Mouse (Mus musculus) cerebellum, postnatal 36 days (tissue): ENCODE measurements at regions not wholly inside any gene's neighbourhood (a gene's known extent, or its start where the extent isn't known, plus 50 kb on each side); places are given as distances from the start of the nearest gene placed in this dataset.

Experiments used
- DNase-seq, 2 experiments: peaks; one replicate each; pipeline ENCODE4 v3.0.0; 2021 to 2022; ENCODE audit warnings: mixed read lengths in 2 of 2

DNA sequence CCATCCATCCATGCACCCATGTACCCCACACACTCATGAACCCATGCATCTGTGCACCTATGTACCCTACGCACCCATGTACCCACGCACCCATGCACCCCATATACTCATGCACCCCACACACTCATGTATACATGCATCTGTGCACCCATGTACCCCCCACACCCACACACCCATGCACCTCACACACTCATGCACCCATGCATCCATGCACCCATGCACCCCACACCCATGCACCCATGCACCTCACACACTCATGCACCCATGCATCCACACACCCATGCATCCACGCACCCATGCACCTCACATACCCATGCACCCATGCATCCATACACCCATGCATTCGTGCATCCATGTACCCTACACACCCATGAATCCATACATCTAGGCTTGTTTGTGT is 63.6 kb downstream of the 4930564D02Rik start:
- no peak for DNase-seq

DNA sequence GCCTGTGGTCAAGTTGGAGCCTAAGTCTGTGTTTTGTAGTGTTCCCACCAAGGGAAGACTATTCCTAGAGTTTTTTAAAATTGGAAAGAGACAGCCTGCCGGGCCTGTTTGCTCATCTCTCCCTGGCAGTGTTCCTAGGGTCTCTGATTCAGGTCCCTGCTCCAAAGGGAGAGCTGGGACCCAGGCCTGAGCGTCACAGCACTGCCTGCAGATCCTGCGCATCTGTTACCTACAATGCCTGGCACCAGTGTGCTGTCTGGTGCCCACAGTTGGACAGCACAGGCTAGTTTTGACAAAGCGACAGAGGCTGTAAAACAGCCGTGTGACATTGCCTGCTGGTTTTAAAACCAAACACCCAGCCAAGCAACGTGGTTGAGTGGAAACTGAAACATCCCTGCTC is 64.4 kb downstream of the 4930564D02Rik start:
- DNase-seq, result no peak

DNA sequence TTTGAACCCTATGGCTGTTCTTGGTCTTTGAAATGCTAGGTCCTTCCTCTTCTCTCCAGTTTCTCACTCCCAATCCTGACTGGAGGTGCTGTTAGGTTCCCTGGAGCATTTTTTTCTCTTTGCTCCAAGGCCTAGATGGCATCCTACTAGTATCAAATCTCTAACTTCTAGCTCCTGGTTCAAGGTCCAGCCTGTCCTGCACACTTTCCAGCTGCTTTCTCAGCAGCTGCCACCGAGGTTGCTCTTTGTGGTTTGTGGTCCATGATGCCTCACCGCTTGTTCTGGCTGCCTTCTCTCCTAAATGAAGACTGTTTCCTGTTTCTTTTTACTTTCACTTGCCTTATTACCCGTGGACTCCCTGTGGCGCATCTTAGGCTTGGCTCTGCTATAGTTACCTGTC is 66.4 kb downstream of the 4930564D02Rik start:
- DNase-seq, result no peak

DNA sequence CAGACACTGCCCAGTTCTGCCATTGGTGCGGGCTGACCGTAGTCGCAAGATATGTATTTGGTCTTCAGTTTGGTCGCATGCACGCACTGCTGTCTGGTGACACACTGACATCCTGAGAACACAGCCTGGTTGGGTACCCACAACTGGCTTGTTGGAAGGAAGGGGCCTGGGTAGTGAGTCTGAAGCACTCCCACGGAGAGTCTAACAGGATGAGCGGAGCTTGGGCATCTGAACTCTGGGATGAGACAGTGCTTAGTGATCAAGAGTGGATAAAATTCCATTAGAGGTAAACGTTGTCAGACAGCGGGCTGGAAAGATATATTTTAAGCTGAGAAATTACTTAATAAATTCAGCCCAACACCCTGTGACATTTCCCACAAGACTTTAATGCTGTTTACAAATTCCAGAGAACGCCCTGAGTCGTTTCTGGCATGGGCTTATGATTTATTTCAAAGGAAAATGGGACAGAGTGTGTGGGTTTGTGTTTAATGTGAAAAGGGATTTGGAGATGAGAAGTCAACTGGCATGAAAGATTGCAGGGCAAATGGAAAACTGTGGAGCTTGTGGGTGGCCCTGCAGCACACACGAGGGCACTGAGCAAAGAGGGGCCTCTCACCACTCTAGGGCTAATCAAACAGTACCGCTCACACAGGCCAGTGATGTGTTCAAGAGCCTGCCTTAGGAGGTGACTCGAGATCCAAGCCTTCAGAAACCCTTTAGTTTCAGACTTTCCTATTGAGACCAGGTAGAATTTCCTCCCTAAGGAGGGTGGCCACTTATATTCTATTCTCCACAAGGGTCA is 74.7 kb downstream of the 4930564D02Rik start:
- DNase-seq, result no peak

DNA sequence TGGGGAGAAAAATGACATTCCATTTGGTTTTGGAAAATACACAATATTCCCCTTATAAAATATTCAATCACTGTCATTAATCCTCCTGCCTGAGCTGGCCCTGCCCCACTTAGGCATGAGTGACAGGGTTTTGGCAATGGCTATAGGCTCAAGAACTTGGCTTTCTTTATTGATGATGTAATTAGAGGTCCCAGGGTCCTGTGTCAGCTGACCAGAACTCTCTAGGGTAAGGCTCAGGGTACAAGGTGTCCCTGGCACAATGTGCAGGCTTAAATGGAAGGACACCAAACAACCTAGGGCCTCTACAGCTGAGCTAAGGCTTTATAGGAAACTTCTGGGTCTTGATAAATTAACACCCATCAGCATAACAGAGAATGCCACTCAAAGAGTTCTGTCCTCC is 76.0 kb downstream of the 4930564D02Rik start:
- no peak for DNase-seq

DNA sequence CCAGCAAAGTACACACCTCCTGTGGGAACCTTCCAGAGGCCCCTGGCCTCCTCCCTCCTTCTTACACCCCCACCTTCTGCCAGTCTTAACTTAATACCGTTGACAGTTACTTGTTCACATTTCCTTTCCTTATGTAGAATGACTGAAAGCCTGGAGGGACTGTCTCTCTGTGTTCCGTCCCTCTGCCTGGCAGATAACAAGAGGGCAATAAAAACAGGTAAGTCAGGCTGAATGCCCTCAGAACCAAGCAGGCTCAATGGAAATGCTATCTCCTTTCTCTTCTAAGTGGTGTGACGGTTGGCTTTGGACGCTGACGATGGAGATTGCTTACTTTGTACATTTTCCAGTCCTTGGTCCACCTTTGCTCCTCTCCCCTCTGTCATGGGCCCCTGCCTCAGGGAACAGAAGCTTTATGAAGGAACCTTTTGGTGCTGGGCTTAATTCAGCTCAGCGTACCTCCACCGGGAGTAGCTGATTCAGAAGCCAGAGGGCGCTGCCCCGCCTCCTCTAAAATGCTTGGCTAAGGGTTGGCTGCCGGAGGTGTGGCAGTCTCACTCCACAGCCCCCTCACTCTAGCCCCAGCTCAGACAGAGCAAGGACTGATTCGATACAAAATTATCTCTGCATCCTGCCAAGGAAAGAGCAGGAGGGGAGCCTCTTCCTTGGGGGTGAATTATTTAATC is 85.0 kb downstream of the 4930564D02Rik start:
- DNase-seq, result peak; percentile 35 to 40

DNA sequence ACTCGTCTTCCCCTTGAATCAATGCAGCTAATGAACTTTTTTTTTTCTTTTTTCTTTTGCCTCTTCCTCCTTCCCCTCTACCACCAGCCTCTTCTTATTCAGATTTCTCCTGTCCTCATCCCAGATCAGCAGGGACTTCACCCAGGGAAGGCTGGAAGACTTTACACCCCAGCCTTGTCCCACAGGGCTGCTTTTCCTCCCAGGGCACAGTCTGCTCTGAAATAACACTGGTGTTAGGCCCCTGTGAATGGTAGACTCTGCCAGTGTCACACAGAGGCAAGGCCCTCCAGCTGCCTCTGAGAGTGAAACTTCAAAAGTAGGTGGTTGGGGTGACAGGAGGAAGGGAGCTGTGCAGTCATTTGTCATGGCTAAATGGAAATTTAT is 85.5 kb downstream of the 4930564D02Rik start:
- DNase-seq, result no peak

DNA sequence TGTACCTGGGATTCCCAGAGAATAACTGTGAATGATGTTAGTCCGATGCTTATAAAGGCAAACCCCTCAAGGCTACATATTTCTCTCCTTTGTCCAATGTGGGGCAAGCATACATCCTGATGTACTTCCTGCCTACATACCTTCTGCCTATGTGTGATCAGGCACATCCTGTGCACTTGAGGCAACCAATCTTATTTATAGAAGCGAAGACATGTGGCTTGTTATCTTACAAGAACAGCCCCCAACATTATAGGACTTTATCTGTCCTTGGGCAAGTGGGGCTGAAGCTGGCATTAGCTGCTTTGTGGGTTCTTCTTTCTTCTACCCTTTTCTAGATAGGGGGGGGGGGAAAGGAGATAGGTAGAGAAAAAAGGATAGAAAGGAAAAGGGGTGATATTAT is 91.7 kb downstream of the 4930564D02Rik start:
- DNase-seq, result no peak

DNA sequence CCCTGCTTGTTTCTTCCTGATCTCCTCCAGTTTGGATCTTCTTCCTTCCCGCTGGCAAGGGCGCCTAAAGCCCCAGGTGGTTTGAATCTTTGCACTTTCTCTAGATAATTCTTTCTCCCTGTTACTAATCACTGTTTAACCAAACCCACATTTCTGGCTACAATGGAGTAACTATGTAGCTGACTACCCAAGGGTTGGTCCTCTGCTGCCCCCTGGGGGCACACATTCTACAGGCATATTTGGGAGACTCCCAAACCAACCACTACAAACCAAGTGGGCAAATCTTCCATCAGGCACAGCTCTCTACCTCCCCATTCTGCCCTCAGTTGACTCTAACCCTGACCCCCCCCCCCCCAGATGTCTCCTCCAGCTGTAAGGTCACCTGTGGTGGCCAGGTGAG is 98.7 kb downstream of the 4930564D02Rik start:
- peak; percentile 76 to 83 for DNase-seq

DNA sequence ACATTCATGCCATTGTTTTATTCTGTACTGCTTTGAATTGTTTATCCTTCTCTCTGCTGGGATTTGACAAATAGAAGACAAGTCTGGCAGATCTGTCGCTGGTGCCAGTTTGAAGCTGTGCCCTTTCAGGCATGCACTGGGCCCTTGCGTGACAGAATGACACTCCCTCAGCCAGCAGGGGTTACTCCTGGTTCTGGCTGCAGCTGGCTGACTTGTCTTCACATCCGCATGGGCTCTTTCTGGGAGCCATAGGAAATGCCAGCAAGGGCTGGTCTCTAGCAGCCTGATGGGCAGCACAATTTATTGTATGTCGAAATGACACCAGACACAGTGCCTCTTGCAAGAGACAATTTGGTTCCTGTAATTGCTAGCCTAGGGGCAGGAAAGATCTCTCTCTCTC is 102.5 kb downstream of the 4930564D02Rik start:
- DNase-seq, result no peak

DNA sequence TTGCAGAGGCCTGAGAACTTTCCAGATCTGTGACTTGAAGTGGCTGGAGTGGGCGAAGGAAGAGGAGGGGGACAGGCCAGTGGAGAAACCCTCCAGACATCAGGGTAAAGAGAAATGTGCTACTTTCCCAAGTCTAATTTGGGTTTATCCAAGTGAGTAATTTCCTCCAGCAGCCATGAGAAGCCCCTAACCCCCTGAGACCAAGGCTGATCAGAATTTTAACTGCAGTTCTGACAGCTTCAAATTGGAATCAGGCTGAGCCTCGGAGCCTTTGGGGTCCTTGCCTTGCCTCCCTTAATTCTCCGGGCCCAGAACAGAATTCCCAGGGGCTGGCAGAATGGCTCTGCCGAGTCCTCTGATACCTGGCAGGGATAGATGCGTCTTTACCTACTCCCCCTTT is 104.9 kb downstream of the 4930564D02Rik start:
- no peak for DNase-seq

DNA sequence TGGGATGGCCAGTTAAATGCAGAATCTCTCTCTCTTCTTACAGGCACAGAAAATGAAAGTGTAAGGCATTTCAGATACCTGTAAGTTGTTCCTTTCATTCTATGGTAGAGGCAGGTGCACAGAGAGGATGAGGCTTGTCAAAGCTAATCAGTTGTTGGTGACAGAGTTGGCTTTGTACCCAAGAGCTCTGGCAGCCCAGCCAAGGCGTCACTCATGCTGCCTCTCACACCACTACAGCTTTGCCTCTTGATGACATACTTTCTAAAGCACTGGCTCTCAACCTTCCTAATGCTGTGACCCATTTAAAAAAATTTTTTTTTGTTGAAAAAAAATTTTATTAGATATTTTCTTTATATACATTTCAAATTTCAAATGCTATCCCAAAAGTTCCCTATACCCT is 105.4 kb downstream of the 4930564D02Rik start:
- no peak for DNase-seq

DNA sequence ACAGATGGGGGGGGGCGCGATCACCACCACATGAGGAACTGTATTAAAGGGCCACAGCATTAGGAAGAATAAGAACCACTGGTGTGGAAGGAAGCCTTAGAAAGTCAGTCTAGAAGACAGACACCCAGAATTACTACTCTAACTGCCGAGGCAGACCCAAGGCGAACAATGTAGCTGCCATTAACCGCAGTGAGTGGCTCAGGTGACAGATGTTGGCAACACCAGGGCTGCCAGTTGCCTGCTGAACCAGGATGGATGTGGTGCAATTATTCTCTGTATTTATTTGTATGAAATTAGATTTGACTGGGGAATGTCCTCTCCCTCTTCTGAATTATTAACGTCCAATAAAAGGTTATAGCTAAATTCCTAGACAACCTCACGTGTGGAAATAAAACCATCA is 124.7 kb downstream of the 4930564D02Rik start:
- no peak for DNase-seq

DNA sequence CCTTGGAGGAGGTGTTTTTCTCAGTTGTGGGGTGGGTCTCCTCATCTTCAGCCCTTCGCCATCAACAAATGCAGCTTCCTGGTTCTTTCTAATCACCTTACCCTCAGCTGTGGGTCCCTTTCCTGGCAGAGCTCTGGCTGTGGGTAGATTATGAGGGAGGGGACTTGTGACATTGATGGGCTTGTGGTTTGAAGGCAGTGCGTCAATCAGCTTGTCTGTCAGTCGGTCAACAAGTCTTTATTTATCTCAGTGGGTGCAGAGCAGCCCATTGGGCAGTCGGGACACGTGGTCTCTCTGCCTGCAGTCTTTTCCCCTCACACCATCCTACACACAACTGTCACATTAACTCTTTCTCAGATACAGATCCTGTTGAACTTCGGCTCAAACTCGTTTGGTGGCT is 125.2 kb downstream of the 4930564D02Rik start:
- no peak for DNase-seq

DNA sequence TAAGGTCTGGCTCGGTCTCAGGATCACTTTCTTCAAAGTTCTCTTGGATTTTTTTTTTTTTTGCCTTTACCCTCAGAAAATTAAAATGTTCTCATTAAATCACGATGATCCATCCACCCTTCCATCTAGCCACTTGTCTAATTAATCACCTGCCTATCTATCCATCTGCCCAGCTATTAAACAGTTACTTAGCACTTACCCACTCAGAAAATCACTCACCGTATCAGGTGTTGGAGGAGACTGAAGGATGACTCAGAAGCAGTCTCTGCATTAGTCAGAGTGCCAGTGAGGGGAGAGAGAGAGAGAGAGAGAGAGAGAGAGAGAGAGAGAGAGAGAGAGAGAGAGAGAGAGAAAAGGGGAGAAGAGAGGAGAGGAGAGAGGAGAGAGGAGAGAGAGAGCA is 134.1 kb downstream of the 4930564D02Rik start:
- DNase-seq, result no peak

DNA sequence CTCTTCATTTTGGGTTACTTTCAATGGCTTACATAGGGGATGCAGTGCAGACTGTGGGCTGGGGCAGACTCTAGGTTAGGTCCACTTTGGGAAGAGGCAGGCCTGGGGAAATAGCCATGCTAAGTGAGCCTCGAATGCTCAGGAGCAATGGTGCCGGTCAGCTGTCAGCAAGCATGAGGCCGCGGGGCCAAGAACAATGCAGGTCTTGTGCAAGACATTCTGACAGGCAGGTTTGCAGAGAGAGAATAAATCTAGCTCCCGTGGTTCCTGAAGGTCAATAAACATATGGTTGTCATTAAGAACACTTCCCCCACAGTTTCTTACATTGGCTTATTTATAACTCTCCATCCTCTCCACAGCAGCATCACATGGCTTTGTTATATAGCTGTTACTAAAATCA is 142.5 kb downstream of the 4930564D02Rik start:
- DNase-seq, result no peak

DNA sequence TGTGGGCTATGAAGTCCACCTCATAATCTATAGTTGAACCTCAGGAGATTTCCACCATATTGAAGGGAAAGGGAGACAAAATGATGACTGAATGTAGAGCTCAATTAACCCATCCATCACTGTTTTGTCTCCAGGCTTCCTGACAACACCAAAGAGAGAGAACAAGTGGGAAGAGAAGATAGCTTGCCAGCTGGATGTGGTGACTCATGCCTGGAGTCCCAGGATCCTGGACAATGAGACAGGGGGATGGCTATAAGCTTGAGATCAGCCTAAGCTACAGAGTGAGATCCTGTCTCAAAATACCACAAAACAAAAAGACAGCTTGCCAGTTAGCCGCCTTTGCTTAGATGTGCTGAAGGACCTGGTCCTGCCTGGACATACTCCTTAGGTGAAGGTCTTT is 144.4 kb downstream of the 4930564D02Rik start:
- no peak for DNase-seq

DNA sequence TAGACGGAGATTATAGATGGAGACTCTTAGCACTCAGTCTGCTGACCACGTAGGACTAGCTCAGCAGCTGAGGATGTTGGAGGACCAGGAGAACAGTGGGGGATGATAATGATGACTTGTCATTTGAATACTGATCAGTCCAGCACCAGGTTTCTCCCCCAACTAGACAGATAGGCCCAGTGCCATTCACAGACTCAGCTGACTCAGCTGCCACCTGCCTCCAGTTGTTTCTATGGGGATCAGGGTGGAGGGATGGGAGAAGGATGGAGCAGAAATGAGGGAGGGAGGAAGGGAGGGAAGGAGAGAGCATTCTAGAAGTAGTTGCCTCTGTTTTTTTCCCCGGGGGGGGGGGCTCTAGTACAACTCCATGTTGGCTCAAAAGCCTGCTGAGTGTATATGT is 145.1 kb downstream of the 4930564D02Rik start:
- DNase-seq, result no peak

DNA sequence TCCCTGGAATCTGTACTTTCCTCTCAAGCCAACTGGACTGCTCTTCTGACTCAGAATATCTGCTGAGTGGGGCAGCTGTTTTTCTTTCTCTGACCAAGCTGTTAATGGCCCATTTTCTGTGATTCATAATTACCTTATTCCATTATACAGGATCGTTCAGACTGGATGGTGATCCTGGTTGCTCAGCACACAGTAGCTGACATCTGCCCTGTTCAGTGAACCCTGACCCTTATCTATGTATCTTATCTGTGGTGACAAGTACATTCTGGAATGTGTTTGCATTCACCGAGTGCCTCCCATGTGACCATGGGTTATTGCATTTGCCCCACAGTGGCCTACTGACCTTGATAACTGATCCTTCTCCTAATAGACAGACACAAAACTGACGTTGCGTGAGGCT is 148.2 kb downstream of the 4930564D02Rik start:
- DNase-seq, result no peak

DNA sequence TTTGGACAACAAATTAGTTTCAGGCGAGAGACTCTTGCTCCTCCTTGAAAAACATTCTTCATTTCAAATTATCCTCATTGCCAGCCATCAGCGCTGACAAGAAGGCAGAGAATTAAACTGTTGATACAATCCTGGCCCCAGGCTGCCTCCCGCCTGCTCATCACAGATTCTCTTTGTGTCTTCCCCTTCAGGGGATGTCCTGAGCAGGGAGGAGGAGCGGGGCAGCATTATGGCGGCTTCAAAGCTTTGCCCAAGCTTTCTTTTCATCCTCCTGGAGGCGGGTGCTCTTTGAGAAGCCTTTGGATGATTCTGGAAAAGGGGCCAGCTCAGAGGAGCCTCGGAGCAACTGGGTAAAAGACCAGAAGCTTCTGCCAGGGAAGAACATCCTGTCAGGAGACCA is 149.1 kb downstream of the 4930564D02Rik start:
- DNase-seq, result no peak

DNA sequence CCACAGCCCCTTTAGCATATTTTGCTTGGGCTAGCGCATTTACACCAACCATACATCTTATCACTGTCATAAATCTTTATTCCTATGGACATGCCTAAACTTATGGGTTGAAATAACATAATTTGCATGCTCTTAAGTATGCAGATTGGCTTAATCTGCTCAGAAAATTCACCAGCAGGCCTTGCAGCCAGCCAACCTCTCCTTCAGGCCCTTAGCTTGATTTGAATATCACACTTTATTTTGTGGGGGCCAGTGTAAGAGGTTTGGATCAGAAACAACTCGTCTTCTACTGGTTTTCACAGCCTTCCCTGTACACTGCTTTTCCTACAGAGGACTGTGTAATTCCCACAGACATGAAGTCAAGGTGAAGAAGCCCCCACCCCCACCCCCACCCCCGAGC is 153.0 kb downstream of the 4930564D02Rik start:
- DNase-seq, result no peak

DNA sequence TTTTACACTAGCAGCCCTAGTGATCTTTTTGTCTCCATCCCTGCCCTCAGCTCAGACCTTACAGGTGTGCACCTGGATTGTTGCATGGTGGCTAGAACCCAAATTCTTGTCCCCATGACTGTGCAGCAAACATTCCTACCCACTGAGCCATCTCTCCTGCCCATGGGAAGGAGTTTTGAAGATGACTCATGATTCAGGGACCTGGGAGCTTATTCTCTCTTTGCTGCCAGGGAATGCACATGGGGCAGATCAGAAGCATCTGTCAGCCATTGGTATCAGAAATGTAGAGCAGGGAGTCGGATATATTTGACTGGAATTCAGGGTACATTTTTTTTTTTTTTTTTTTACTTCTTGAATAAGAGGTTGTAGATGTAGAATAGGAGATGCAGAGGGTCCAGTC is 154.0 kb downstream of the 4930564D02Rik start:
- no peak for DNase-seq

DNA sequence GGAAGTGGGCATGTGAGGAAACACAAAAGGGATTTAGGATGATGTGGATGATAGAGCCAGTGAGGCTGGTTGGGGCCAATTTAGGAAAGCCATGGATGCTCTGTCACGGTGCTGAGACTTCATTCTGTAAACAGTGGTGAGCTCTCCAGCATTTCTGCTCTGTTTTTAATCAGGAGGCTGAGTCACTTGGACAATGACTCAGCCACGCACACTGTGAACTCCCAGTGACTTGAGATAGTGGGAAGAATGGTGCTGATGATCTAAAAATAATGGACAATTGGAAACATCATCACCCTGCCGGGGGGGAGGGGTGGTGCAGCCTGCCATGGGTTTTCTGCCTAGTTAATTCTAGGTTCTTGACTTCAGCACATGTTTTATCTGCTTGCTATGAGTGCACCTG is 156.3 kb downstream of the 4930564D02Rik start:
- no peak for DNase-seq

DNA sequence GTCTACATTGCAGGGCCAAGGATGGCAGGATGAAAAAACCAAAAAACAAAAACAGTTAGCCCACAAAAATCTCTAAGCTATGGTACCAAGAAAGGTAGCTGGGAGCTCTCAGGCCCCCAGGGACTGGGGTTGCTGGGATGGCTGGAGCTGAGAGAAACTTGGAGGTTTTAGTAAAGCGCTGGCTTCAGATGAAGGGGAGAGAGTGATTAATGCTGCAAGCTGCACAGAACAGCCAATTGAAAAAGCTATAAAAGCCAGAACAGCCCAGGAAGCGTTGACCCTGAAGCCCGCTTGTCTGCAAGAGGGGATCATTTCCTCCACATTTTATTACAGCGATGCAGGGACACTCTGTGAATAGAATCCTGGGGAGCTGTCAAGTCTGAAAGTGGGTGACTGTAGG is 157.0 kb downstream of the 4930564D02Rik start:
- no peak for DNase-seq

DNA sequence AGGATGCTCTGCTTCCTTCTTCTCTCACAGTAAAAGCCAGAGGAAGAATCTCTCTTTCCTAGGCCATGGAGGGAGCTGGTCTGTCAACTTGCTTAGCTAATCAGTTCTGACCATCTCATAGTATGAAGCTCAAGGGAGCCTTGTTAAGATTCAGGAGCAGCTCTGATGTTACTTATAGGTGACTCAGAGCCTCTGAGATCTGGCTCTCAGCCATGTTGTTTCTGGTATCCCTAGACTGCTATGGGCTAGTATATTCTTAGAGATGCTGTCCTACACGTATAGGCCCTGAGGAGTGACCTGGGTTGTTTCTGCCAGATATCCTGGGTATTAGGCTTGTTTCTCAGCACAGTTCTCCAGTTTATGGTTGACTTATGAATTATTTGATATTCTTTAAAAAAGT is 160.9 kb downstream of the 4930564D02Rik start:
- DNase-seq, result no peak
